Mouse (Mus musculus): Measurements from ENCODE around the gene Cldn20.
A peak's percentile ranks its signal among the peaks of the same experiment; 100 is the strongest.

DNA sequence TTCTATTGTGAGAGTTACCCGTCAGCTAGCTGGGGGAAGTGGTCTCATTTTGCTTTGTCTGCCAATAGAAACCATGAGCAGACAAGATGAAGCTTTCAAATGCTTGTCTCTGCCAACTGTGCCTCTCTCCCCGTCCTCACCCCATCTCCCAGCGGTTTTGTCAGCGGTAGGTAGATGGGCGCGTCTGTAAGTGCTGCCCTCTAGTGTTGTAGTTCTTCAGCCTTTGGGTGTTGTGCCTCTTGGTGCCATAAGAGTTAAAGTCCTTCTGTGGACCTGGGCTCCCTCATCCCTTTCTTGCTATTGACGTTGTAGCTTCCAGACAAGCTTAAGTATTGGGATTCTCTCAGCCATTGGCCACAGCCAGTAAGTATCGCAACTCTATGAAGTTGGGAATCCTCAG lies 30.1 kb downstream of the Cldn20 start:
- TF ChIP-seq CTCF (IDR thresholded peaks at IDR 0.05; ENCODE audit: low read depth) (0 out of 2 replicates have a peak, but pooled peaks have one; percentile 6), EP300 (IDR thresholded peaks at IDR 0.05; ENCODE audit: low read depth) (no peak)
